Mouse (Mus musculus): Measurements from ENCODE around the gene Fam84b.
"Not testable (repeated sequence)": the region's sequence is repeated elsewhere in the genome, so short reads cannot be mapped to it uniquely, and the experiment has no call there.

The Fam84b gene
- long read RNA-seq, experiment 1, partial matches to known transcripts = 0 of 1 reads
- long read RNA-seq, experiment 1, other reads (novel, unspliced or antisense) = 1 of 1 reads
- long read RNA-seq, experiment 2 = 0 reads

- intact Hi-C loops (cut with DNase I) = no loop called here
Observed at GRCm38 (mm10) chr15:60853231-60853999, at the start of gene Fam84b. Gene Fam84b, minus strand, starts transcription at chr15:60853778.

GRCm38 (mm10) chr15:60898187-60898965, 44.8 kb upstream of the Fam84b start:
- intact Hi-C loops (cut with DNase I) = no loop called here

- intact Hi-C loops (cut with DNase I) = no loop called here
Observed at GRCm38 (mm10) chr15:60896040-60896439, 42.5 kb upstream of the Fam84b start.

GRCm38 (mm10) chr15:60892976-60893463, 39.4 kb upstream of the Fam84b start:
- intact Hi-C loops (cut with DNase I) = no loop called here

GRCm38 (mm10) chr15:60888724-60889123, 35.1 kb upstream of the Fam84b start:
- intact Hi-C loops (cut with DNase I) = no loop called here

GRCm38 (mm10) chr15:60875721-60876120, 22.1 kb upstream of the Fam84b start:
- intact Hi-C loops (cut with DNase I) = no loop called here

GRCm38 (mm10) chr15:60862417-60862816, 8.8 kb upstream of the Fam84b start:
- intact Hi-C loops (cut with DNase I) = no loop called here

GRCm38 (mm10) chr15:60855112-60855511, 1.5 kb upstream of the Fam84b start:
- intact Hi-C loops (cut with DNase I) = no loop called here

- intact Hi-C loops (cut with DNase I) = no loop called here
Observed at GRCm38 (mm10) chr15:60854151-60854550, 573 bp upstream of the Fam84b start.

GRCm38 (mm10) chr15:60848630-60849029, 4.9 kb downstream of the Fam84b start:
- intact Hi-C loops (cut with DNase I) = no loop called here

GRCm38 (mm10) chr15:60846291-60846690, 7.3 kb downstream of the Fam84b start:
- intact Hi-C loops (cut with DNase I) = no loop called here

- intact Hi-C loops (cut with DNase I) = no loop called here
Observed at GRCm38 (mm10) chr15:60845886-60846285, 7.7 kb downstream of the Fam84b start.

- intact Hi-C loops (cut with DNase I) = no loop called here
Observed at GRCm38 (mm10) chr15:60841785-60842184, 11.8 kb downstream of the Fam84b start.

- intact Hi-C loops (cut with DNase I) = not testable (repeated sequence)
Observed at GRCm38 (mm10) chr15:60841312-60841711, 12.3 kb downstream of the Fam84b start.

- intact Hi-C loops (cut with DNase I) = no loop called here
Observed at GRCm38 (mm10) chr15:60840296-60840670, 13.3 kb downstream of the Fam84b start.

- intact Hi-C loops (cut with DNase I) = no loop called here
Observed at GRCm38 (mm10) chr15:60839539-60840295, 13.9 kb downstream of the Fam84b start.

GRCm38 (mm10) chr15:60838135-60838534, 15.4 kb downstream of the Fam84b start:
- intact Hi-C loops (cut with DNase I) = no loop called here

- intact Hi-C loops (cut with DNase I) = no loop called here
Observed at GRCm38 (mm10) chr15:60837719-60838118, 15.9 kb downstream of the Fam84b start.

- intact Hi-C loops (cut with DNase I) = no loop called here
Observed at GRCm38 (mm10) chr15:60836321-60836720, 17.3 kb downstream of the Fam84b start.

GRCm38 (mm10) chr15:60834598-60835571, 18.7 kb downstream of the Fam84b start:
- intact Hi-C loops (cut with DNase I) = no loop called here

All from adrenal gland (tissue).